Mouse (Mus musculus) embryonic facial prominence, embryonic 13.5 days (tissue): ENCODE data around the gene Fam217b. TPM values are rescaled to one million over a fixed set of nuclear protein-coding genes. Genes with fewer than 3 reads are reported as not detected.

Source experiments
- polyA plus RNA-seq: library from polyadenylated mRNA; unstranded; fragments of >200 nt; fragmentation: Nextera tagmentation; extraction: Ambion mirVana; gene quantifications from 2 replicates; pipeline ENCODE4 v1.2.1, GENCODE M21; 2015

Fam217b gene
- polyA plus RNA-seq, 1 experiment from 2014 or later, result 3.1 TPM

Other genes with a start within 250 kb of the Fam217b start
- 0.06 and 0.10 TPM in 2 replicates for gene Sycp2, start 6.8 kb upstream of the Fam217b start, polyA plus RNA-seq
- 2.1 and 2.9 TPM in 2 replicates for gene Ppp1r3d, start 52 bp upstream of the Fam217b start, polyA plus RNA-seq
- 0.59 and 1.7 TPM in 2 replicates for gene Cdh26, start 16.0 kb downstream of the Fam217b start, polyA plus RNA-seq